Mouse (Mus musculus) forebrain, embryonic 14.5 days (tissue): ENCODE measurements at regions not wholly inside any gene's neighbourhood (a gene's known extent, or its start where the extent isn't known, plus 50 kb on each side); places are given as distances from the start of the nearest gene placed in this dataset.
A peak's percentile ranks its signal among the peaks of the same experiment; 100 is the strongest.

ENCODE experiments used
- ATAC-seq: fragments of 200-750 bp; cut with Nextera tagmentation; 2 replicates; pipeline ENCODE4 v1.8.0; 2017; ENCODE audit warnings: mild to moderate bottlenecking, moderate library complexity
- DNase-seq: peaks from one replicate; pipeline ENCODE4 v3.0.0-alpha.2; 2015; ENCODE audit warnings: low spot score
- H3K27ac ChIP-seq: fragments of 300-500 bp; sonication (generic); 2 replicates; pipeline ENCODE4 v1.5.1; 2014; ENCODE audit warnings: low read depth, mild to moderate bottlenecking, control low read depth, low read length, moderate library complexity
- H3K27me3 ChIP-seq: fragments of 300-500 bp; sonication (generic); replicated peaks from 2 replicates; pipeline ENCODE4 v1.6.1; 2014; ENCODE audit warnings: low read length, control low read depth, mixed read lengths; ENCODE audit not compliant: control insufficient read depth, insufficient read depth
- H3K36me3 ChIP-seq: fragments of 300-500 bp; sonication (generic); 2 replicates; pipeline ENCODE4 v1.6.1; 2014; ENCODE audit warnings: low read length, control low read depth; ENCODE audit not compliant: control insufficient read depth, insufficient read depth
- H3K4me1 ChIP-seq: fragments of 300-500 bp; sonication (generic); 2 replicates; pipeline ENCODE4 v1.6.1; 2014; ENCODE audit warnings: antibody characterized with exemption, low read length, control low read depth; ENCODE audit not compliant: control insufficient read depth, insufficient read depth
- H3K4me2 ChIP-seq: fragments of 300-500 bp; sonication (generic); 2 replicates; pipeline ENCODE4 v1.6.1; 2014; ENCODE audit warnings: mild to moderate bottlenecking, control low read depth, low read length
- H3K4me3 ChIP-seq: fragments of 300-500 bp; sonication (generic); 2 replicates; pipeline ENCODE4 v1.5.1; 2014; ENCODE audit warnings: low read depth, low read length, control low read depth
- H3K9ac ChIP-seq: fragments of 300-500 bp; sonication (generic); 2 replicates; pipeline ENCODE4 v1.6.1; 2014; ENCODE audit warnings: mild to moderate bottlenecking, low read length, control low read depth, moderate library complexity
- H3K9me3 ChIP-seq: fragments of 300-500 bp; sonication (generic); replicated peaks from 2 replicates; pipeline ENCODE4 v1.6.1; 2016; ENCODE audit warnings: low read length, control low read depth, mixed read lengths; ENCODE audit not compliant: control insufficient read depth
- WGBS: fragments of 180-500 bp; shearing (Covaris S2); extraction: QIAGEN DNeasy Blood & Tissue Kit; methylation state at CpG from one replicate; pipeline ENCODE4 v1.1.7; 2014; 5-methylcytosine and 5-hydroxymethylcytosine counted together

GRCm38 (mm10) chr3:115655020-115655419 lies 59.9 kb downstream of the S1pr1 start:
- no peak for DNase-seq
- Histone ChIP-seq H3K4me1 (no peaks in the 10 kb centered on the region), H3K36me3 (no peaks in the 10 kb centered on the region), H3K27me3 (no peaks in the 10 kb centered on the region), H3K9me3 (no peaks in the 10 kb centered on the region), H3K9ac (no peak overlapping the region), H3K4me2 (no peak overlapping the region), H3K4me3 (no peak overlapping the region), H3K27ac (no peak overlapping the region)
- ATAC-seq = no peak

- Histone ChIP-seq H3K4me2 (no peak overlapping the region), H3K36me3 (no peaks in the 10 kb centered on the region), H3K4me1 (no peaks in the 10 kb centered on the region), H3K9ac (no peak overlapping the region), H3K27me3 (no peaks in the 10 kb centered on the region), H3K4me3 (no peak overlapping the region), H3K27ac (no peak overlapping the region), H3K9me3 (no peaks in the 10 kb centered on the region)
- 90% methylated on average over 5 of the region's 5 CpGs for WGBS
- ATAC-seq = no peak
- no peak for DNase-seq
Measured at GRCm38 (mm10) chr3:115652236-115652635, 62.6 kb downstream of the S1pr1 start.

- Histone ChIP-seq H3K4me2 (no peak overlapping the region), H3K27me3 (no peaks in the 10 kb centered on the region), H3K9ac (no peak overlapping the region), H3K4me1 (no peaks in the 10 kb centered on the region), H3K27ac (no peak overlapping the region), H3K36me3 (no peaks in the 10 kb centered on the region), H3K9me3 (no peaks in the 10 kb centered on the region), H3K4me3 (no peak overlapping the region)
- DNase-seq = no peak
- no peak for ATAC-seq
- WGBS = 78% methylated on average over 3 of the region's 3 CpGs
Measured at GRCm38 (mm10) chr3:115649338-115650117, 65.3 kb downstream of the S1pr1 start.

GRCm38 (mm10) chr3:115646993-115647392 lies 67.9 kb downstream of the S1pr1 start:
- Histone ChIP-seq H3K4me2 (no peak overlapping the region), H3K36me3 (no peaks in the 10 kb centered on the region), H3K27ac (no peak overlapping the region), H3K27me3 (no peaks in the 10 kb centered on the region), H3K4me1 (peaks cover 2% of the 10 kb centered on the region; the same call in 1 of the 2 replicates), H3K9ac (no peak overlapping the region), H3K4me3 (no peak overlapping the region), H3K9me3 (no peaks in the 10 kb centered on the region)
- ATAC-seq (no peak), DNase-seq (no peak)
- 68% methylated on average over 7 of the region's 7 CpGs for WGBS

- H3K4me2 ChIP-seq = no peak overlapping the region
- peaks cover 4% of the 10 kb centered on the region; the same call in 1 of the 2 replicates for H3K4me1 ChIP-seq
- no peak overlapping the region for H3K9ac ChIP-seq
- H3K9me3 ChIP-seq = no peaks in the 10 kb centered on the region
- ATAC-seq (no peak), DNase-seq (no peak)
- H3K36me3 ChIP-seq = no peaks in the 10 kb centered on the region
- no peak overlapping the region for H3K27ac ChIP-seq
- H3K27me3 ChIP-seq = no peaks in the 10 kb centered on the region
- WGBS = 77% methylated on average over 5 of the region's 5 CpGs
- no peak overlapping the region for H3K4me3 ChIP-seq
Measured at GRCm38 (mm10) chr3:115644307-115644706, 70.6 kb downstream of the S1pr1 start.

GRCm38 (mm10) chr3:115642846-115643260 lies 72.0 kb downstream of the S1pr1 start:
- Histone ChIP-seq H3K4me2 (peak overlapping the region; percentile 63), H3K36me3 (no peaks in the 10 kb centered on the region), H3K9me3 (no peaks in the 10 kb centered on the region), H3K27ac (no peak overlapping the region), H3K4me3 (peak overlapping the region; percentile 42), H3K9ac (peak overlapping the region; percentile 64; the same call in 1 of the 2 replicates), H3K4me1 (peaks cover 4% of the 10 kb centered on the region; the same call in 1 of the 2 replicates), H3K27me3 (no peaks in the 10 kb centered on the region)
- ATAC-seq (no peak), DNase-seq (peak; percentile 88)
- 7% methylated on average over 11 of the region's 11 CpGs for WGBS

GRCm38 (mm10) chr3:115642001-115642845 lies 72.6 kb downstream of the S1pr1 start:
- peak; percentile 81 for ATAC-seq
- Histone ChIP-seq H3K9ac (peak overlapping the region; percentile 64), H3K27me3 (no peaks in the 10 kb centered on the region), H3K27ac (no peak overlapping the region), H3K4me1 (peaks cover 4% of the 10 kb centered on the region; the same call in 1 of the 2 replicates), H3K4me2 (peak overlapping the region; percentile 63), H3K9me3 (no peaks in the 10 kb centered on the region), H3K4me3 (peak overlapping the region; percentile 42), H3K36me3 (no peaks in the 10 kb centered on the region)
- WGBS = 6% methylated on average over 26 of the region's 26 CpGs
- DNase-seq = peak; percentile 42

- no peaks in the 10 kb centered on the region for H3K9me3 ChIP-seq
- no peaks in the 10 kb centered on the region for H3K27me3 ChIP-seq
- ATAC-seq (peak; percentile 14; the same call in 1 of the 2 replicates), DNase-seq (no peak)
- H3K4me1 ChIP-seq = peaks cover 4% of the 10 kb centered on the region; the same call in 1 of the 2 replicates
- 48% methylated on average over 6 of the region's 6 CpGs for WGBS
- H3K9ac ChIP-seq = no peak overlapping the region
- H3K27ac ChIP-seq = no peak overlapping the region
- H3K36me3 ChIP-seq = no peaks in the 10 kb centered on the region
- H3K4me2 ChIP-seq = no peak overlapping the region
- H3K4me3 ChIP-seq = no peak overlapping the region
Measured at GRCm38 (mm10) chr3:115641411-115641810, 73.5 kb downstream of the S1pr1 start.
